Mouse (Mus musculus) heart, adult 8-10 months (tissue): Measurements from ENCODE around the gene Gm10277. TPM values are rescaled to one million over a fixed set of nuclear protein-coding genes. Genes with fewer than 3 reads are reported as not detected.
"Not testable (repeated sequence)": the region's sequence is repeated elsewhere in the genome, so short reads cannot be mapped to it uniquely, and the experiment has no call there.

ENCODE experiments used
- DNase-seq: peaks from one replicate; pipeline ENCODE4 v3.0.0; 2022; ENCODE audit warnings: low spot score
- total RNA-seq, 4 experiments: library from RNA; stranded (reverse); gene quantifications; 2 replicates each; pipeline ENCODE4 v1.2.4; 2022

Gm10277 gene
- total RNA-seq, 4 experiments from 2014 or later = not detected

- no peak for DNase-seq
Measured at GRCm38 (mm10) chr11:77771879-77772713, 15.5 kb downstream of the Gm10277 start.

- no peak for DNase-seq
Measured at GRCm38 (mm10) chr11:77770346-77770745, 17.2 kb downstream of the Gm10277 start.

GRCm38 (mm10) chr11:77769496-77769895 lies 18.1 kb downstream of the Gm10277 start:
- DNase-seq = no peak

- no peak for DNase-seq
Measured at GRCm38 (mm10) chr11:77766351-77767001, 21.1 kb downstream of the Gm10277 start.

- peak; percentile 28 for DNase-seq
Measured at GRCm38 (mm10) chr11:77765459-77765777, 22.1 kb downstream of the Gm10277 start.

GRCm38 (mm10) chr11:77764694-77765458 lies 22.7 kb downstream of the Gm10277 start:
- DNase-seq = peak; percentile 79

GRCm38 (mm10) chr11:77763673-77764340 lies 23.7 kb downstream of the Gm10277 start:
- no peak for DNase-seq

GRCm38 (mm10) chr11:77762783-77763672 lies 24.5 kb downstream of the Gm10277 start, which contains the start of gene Myo18a:
TSS of gene Myo18a (plus strand) at chr11:77763246.
- peak; percentile 70 for DNase-seq

- DNase-seq = no peak
Measured at GRCm38 (mm10) chr11:77760031-77760430, 27.5 kb downstream of the Gm10277 start.

GRCm38 (mm10) chr11:77753469-77753868 lies 34.1 kb downstream of the Gm10277 start:
- DNase-seq = no peak

GRCm38 (mm10) chr11:77752525-77752924 lies 35.0 kb downstream of the Gm10277 start:
- no peak for DNase-seq

- no peak for DNase-seq
Measured at GRCm38 (mm10) chr11:77748996-77749395, 38.6 kb downstream of the Gm10277 start.

- not testable (repeated sequence) for DNase-seq
Measured at GRCm38 (mm10) chr11:77747103-77747502, 40.4 kb downstream of the Gm10277 start.

GRCm38 (mm10) chr11:77746652-77747051 lies 40.9 kb downstream of the Gm10277 start:
- no peak for DNase-seq

- no peak for DNase-seq
Measured at GRCm38 (mm10) chr11:77743966-77744365, 43.6 kb downstream of the Gm10277 start.

- DNase-seq = no peak
Measured at GRCm38 (mm10) chr11:77738555-77738954, 49.0 kb downstream of the Gm10277 start.

- DNase-seq = peak; percentile 89
Measured at GRCm38 (mm10) chr11:77737289-77737688, 50.3 kb downstream of the Gm10277 start.
